Mouse (Mus musculus) embryonic facial prominence, embryonic 13.5 days (tissue): Measurements from ENCODE around the gene Gm42791. TPM values are rescaled to one million over a fixed set of nuclear protein-coding genes. Genes with fewer than 3 reads are reported as not detected.

ENCODE experiments used
- ATAC-seq: fragments of 200-750 bp; cut with Nextera tagmentation; 2 replicates; pipeline ENCODE4 v1.8.0; 2017; ENCODE audit warnings: low read depth; ENCODE audit not compliant: insufficient number of reproducible peaks, insufficient read depth, low FRiP score, low TSS enrichment
- H3K27ac ChIP-seq: fragments of 300-500 bp; sonication (generic); 2 replicates; pipeline ENCODE4 v1.5.1; 2015; ENCODE audit warnings: moderate library complexity, mild to moderate bottlenecking, inconsistent platforms
- H3K27me3 ChIP-seq: fragments of 300-500 bp; sonication (generic); 2 replicates; pipeline ENCODE4 v1.6.1; 2015; ENCODE audit warnings: mild to moderate bottlenecking, inconsistent platforms
- H3K36me3 ChIP-seq: fragments of 300-500 bp; sonication (generic); 2 replicates; pipeline ENCODE4 v1.6.1; 2015; ENCODE audit warnings: mild to moderate bottlenecking, inconsistent platforms
- H3K4me1 ChIP-seq: fragments of 300-500 bp; sonication (generic); 2 replicates; pipeline ENCODE4 v1.6.1; 2015; ENCODE audit warnings: inconsistent platforms
- H3K4me2 ChIP-seq: fragments of 300-500 bp; sonication (generic); 2 replicates; pipeline ENCODE4 v1.6.1; 2015; ENCODE audit warnings: moderate library complexity, mild to moderate bottlenecking, inconsistent platforms
- H3K4me3 ChIP-seq: fragments of 300-500 bp; sonication (generic); 2 replicates; pipeline ENCODE4 v1.5.1; 2015; ENCODE audit warnings: mild to moderate bottlenecking, inconsistent platforms
- H3K9ac ChIP-seq: fragments of 300-500 bp; sonication (generic); 2 replicates; pipeline ENCODE4 v1.6.1; 2015; ENCODE audit warnings: mild to moderate bottlenecking, inconsistent platforms
- H3K9me3 ChIP-seq: fragments of 300-500 bp; sonication (generic); 2 replicates; pipeline ENCODE4 v1.6.1; 2016; ENCODE audit warnings: inconsistent platforms
- WGBS: fragments of 180-500 bp; shearing (Covaris S2); methylation state at CpG from one replicate; pipeline ENCODE4 v1.1.7; 2015; ENCODE audit warnings: mixed read lengths; 5-methylcytosine and 5-hydroxymethylcytosine counted together
- polyA plus RNA-seq: library from polyadenylated mRNA; unstranded; fragments of >200 nt; fragmentation: Nextera tagmentation; extraction: Ambion mirVana; gene quantifications from 2 replicates; pipeline ENCODE4 v1.2.1, GENCODE M21; 2015

Gm42791 gene
- polyA plus RNA-seq, 1 experiment from 2014 or later, result 1.6 TPM

- WGBS, result 78% methylated on average over 6 of the region's 6 CpGs
- no peak for ATAC-seq
Observed at GRCm38 (mm10) chr5:148867766-148868165, 127.2 kb downstream of the Gm42791 start.

GRCm38 (mm10) chr5:148867171-148867570 lies 127.8 kb downstream of the Gm42791 start:
- ATAC-seq, result no peak
- Histone ChIP-seq H3K4me2 (no peak overlapping the region), H3K27ac (no peak overlapping the region), H3K4me3 (no peak overlapping the region), H3K9me3 (0 out of 2 replicates have a peak, but pooled peaks cover 6% of the 10 kb centered on the region), H3K36me3 (0 out of 2 replicates have a peak, but pooled peaks cover 4% of the 10 kb centered on the region), H3K27me3 (peaks cover 4% of the 10 kb centered on the region; the same call in 1 of the 2 replicates), H3K9ac (no peak overlapping the region), H3K4me1 (peaks cover 25% of the 10 kb centered on the region)
- 86% methylated on average over 7 of the region's 7 CpGs for WGBS

More at GRCm38 (mm10) chr5:148867766-148868165, 127.2 kb downstream of the Gm42791 start:
- H3K36me3 ChIP-seq, result 0 out of 2 replicates have a peak, but pooled peaks cover 4% of the 10 kb centered on the region
- peaks cover 25% of the 10 kb centered on the region for H3K4me1 ChIP-seq
- no peak overlapping the region for H3K27ac ChIP-seq
- H3K9ac ChIP-seq, result no peak overlapping the region
- H3K4me3 ChIP-seq, result no peak overlapping the region
- H3K4me2 ChIP-seq, result no peak overlapping the region
- H3K9me3 ChIP-seq, result 0 out of 2 replicates have a peak, but pooled peaks cover 6% of the 10 kb centered on the region
- peaks cover 4% of the 10 kb centered on the region; the same call in 1 of the 2 replicates for H3K27me3 ChIP-seq

GRCm38 (mm10) chr5:148866571-148866970 lies 128.4 kb downstream of the Gm42791 start:
- Histone ChIP-seq H3K4me2 (no peak overlapping the region), H3K36me3 (0 out of 2 replicates have a peak, but pooled peaks cover 4% of the 10 kb centered on the region), H3K4me3 (no peak overlapping the region), H3K27ac (no peak overlapping the region), H3K9me3 (0 out of 2 replicates have a peak, but pooled peaks cover 6% of the 10 kb centered on the region), H3K4me1 (peaks cover 25% of the 10 kb centered on the region), H3K9ac (0 out of 2 replicates have a peak overlapping the region, but pooled peaks have one; percentile 7), H3K27me3 (peaks cover 4% of the 10 kb centered on the region; the same call in 1 of the 2 replicates)
- no peak for ATAC-seq
- WGBS, result 60% methylated on average over 10 of the region's 10 CpGs

GRCm38 (mm10) chr5:148863409-148863808 lies 131.5 kb downstream of the Gm42791 start:
- Histone ChIP-seq H3K4me1 (peaks cover 28% of the 10 kb centered on the region), H3K27me3 (peaks cover 4% of the 10 kb centered on the region; the same call in 1 of the 2 replicates), H3K4me2 (no peak overlapping the region), H3K4me3 (no peak overlapping the region), H3K36me3 (no peaks in the 10 kb centered on the region), H3K9me3 (no peaks in the 10 kb centered on the region), H3K27ac (no peak overlapping the region), H3K9ac (no peak overlapping the region)
- ATAC-seq, result no peak
- 62% methylated on average over 6 of the region's 6 CpGs for WGBS

- no peaks in the 10 kb centered on the region for H3K36me3 ChIP-seq
- WGBS, result 63% methylated on average over 10 of the region's 10 CpGs
- no peaks in the 10 kb centered on the region for H3K9me3 ChIP-seq
- no peak overlapping the region for H3K4me3 ChIP-seq
- no peak for ATAC-seq
- peaks cover 4% of the 10 kb centered on the region; the same call in 1 of the 2 replicates for H3K27me3 ChIP-seq
- peaks cover 28% of the 10 kb centered on the region for H3K4me1 ChIP-seq
- no peak overlapping the region for H3K27ac ChIP-seq
- H3K9ac ChIP-seq, result no peak overlapping the region
- no peak overlapping the region for H3K4me2 ChIP-seq
Observed at GRCm38 (mm10) chr5:148862853-148863252, 132.1 kb downstream of the Gm42791 start.

- H3K4me1 ChIP-seq, result peaks cover 28% of the 10 kb centered on the region
- peaks cover 4% of the 10 kb centered on the region; the same call in 1 of the 2 replicates for H3K27me3 ChIP-seq
- WGBS, result 64% methylated on average over 8 of the region's 8 CpGs
Observed at GRCm38 (mm10) chr5:148862136-148862535, 132.8 kb downstream of the Gm42791 start.

GRCm38 (mm10) chr5:148857522-148857921 lies 137.4 kb downstream of the Gm42791 start:
- no peak for ATAC-seq
- H3K9ac ChIP-seq, result no peak overlapping the region

More at GRCm38 (mm10) chr5:148862136-148862535, 132.8 kb downstream of the Gm42791 start:
- H3K9ac ChIP-seq, result no peak overlapping the region
- ATAC-seq, result no peak
- H3K4me3 ChIP-seq, result no peak overlapping the region
- H3K4me2 ChIP-seq, result no peak overlapping the region
- H3K36me3 ChIP-seq, result no peaks in the 10 kb centered on the region
- no peak overlapping the region for H3K27ac ChIP-seq
- no peaks in the 10 kb centered on the region for H3K9me3 ChIP-seq

DNA sequence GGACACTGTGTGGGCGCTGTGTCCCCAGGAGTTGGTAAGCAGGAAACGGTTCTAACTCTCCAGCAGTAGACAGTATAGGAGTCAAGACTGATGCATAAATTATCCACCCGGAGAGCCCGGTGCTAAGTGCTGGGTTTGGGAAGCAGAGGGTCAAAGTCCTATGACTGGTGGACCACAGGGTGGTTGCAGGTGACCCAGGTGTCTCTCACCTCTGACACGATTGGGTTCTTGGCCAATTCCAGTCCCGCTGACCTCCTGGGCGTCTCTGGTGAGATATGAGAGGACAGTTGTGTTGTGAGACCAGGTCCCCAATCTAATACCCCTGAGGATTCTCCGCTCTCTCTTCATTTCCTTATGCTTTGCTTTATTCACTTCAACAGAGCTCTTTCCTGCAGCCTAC lies 139.9 kb downstream of the Gm42791 start:
- H3K36me3 ChIP-seq, result no peaks in the 10 kb centered on the region
- no peaks in the 10 kb centered on the region for H3K27me3 ChIP-seq
- no peak overlapping the region for H3K27ac ChIP-seq
- no peak overlapping the region for H3K4me3 ChIP-seq
- peaks cover 8% of the 10 kb centered on the region; the same call in 1 of the 2 replicates for H3K4me1 ChIP-seq
- H3K9me3 ChIP-seq, result no peaks in the 10 kb centered on the region
- H3K4me2 ChIP-seq, result no peak overlapping the region
- WGBS, result 85% methylated on average over 8 of the region's 8 CpGs
- no peak overlapping the region for H3K9ac ChIP-seq
- no peak for ATAC-seq

More at GRCm38 (mm10) chr5:148857522-148857921, 137.4 kb downstream of the Gm42791 start:
- H3K4me3 ChIP-seq, result no peak overlapping the region
- no peak overlapping the region for H3K4me2 ChIP-seq
- H3K27me3 ChIP-seq, result no peaks in the 10 kb centered on the region
- no peaks in the 10 kb centered on the region for H3K36me3 ChIP-seq
- peaks cover 11% of the 10 kb centered on the region; the same call in 1 of the 2 replicates for H3K4me1 ChIP-seq
- 77% methylated on average over 3 of the region's 3 CpGs for WGBS
- H3K9me3 ChIP-seq, result no peaks in the 10 kb centered on the region
- H3K27ac ChIP-seq, result no peak overlapping the region

GRCm38 (mm10) chr5:148854166-148854565 lies 140.8 kb downstream of the Gm42791 start:
- H3K9ac ChIP-seq, result no peak overlapping the region
- H3K4me3 ChIP-seq, result no peak overlapping the region
- H3K4me2 ChIP-seq, result no peak overlapping the region
- H3K4me1 ChIP-seq, result peaks cover 8% of the 10 kb centered on the region; the same call in 1 of the 2 replicates
- H3K9me3 ChIP-seq, result no peaks in the 10 kb centered on the region
- no peak for ATAC-seq
- no peaks in the 10 kb centered on the region for H3K27me3 ChIP-seq
- WGBS, result 20% methylated on average over 5 of the region's 5 CpGs
- no peak overlapping the region for H3K27ac ChIP-seq
- H3K36me3 ChIP-seq, result no peaks in the 10 kb centered on the region

- H3K4me1 ChIP-seq, result peaks cover 8% of the 10 kb centered on the region; the same call in 1 of the 2 replicates
- no peak overlapping the region for H3K9ac ChIP-seq
- ATAC-seq, result no peak
- H3K27me3 ChIP-seq, result no peaks in the 10 kb centered on the region
- H3K4me2 ChIP-seq, result no peak overlapping the region
- H3K4me3 ChIP-seq, result no peak overlapping the region
- WGBS, result 87% methylated on average over 6 of the region's 6 CpGs
- H3K27ac ChIP-seq, result no peak overlapping the region
- H3K9me3 ChIP-seq, result no peaks in the 10 kb centered on the region
- H3K36me3 ChIP-seq, result no peaks in the 10 kb centered on the region
Observed at GRCm38 (mm10) chr5:148849516-148849915, 145.4 kb downstream of the Gm42791 start.

DNA sequence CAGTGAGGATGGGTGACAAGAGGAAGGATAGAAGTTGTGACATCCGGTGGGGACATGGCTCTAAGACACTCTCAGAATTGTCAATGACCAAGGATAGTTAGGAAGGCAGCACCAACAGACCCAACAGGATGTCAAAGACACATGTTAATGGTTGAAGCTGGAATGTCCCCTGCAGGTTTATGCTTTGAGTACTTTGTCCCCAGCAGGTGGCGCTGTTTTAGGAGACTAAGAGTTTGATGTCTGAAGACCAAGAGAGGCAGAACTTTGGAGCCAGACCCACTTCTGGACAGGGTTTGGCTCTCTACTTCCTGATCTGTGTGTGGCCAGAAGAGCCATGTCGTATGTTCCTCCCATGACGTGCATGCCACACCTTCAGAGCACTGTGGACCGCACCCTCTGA lies 147.9 kb downstream of the Gm42791 start:
- H3K4me3 ChIP-seq, result no peak overlapping the region
- no peaks in the 10 kb centered on the region for H3K27me3 ChIP-seq
- no peak overlapping the region for H3K27ac ChIP-seq
- WGBS, result 94% methylated on average over 5 of the region's 5 CpGs
- H3K36me3 ChIP-seq, result no peaks in the 10 kb centered on the region
- no peak for ATAC-seq
- H3K4me2 ChIP-seq, result no peak overlapping the region
- no peaks in the 10 kb centered on the region for H3K4me1 ChIP-seq
- H3K9ac ChIP-seq, result no peak overlapping the region
- H3K9me3 ChIP-seq, result no peaks in the 10 kb centered on the region
